Mouse (Mus musculus) stomach, postnatal 0 days (tissue): ENCODE measurements around the gene Auts2.

Source experiments
- CTCF ChIP-seq: IDR thresholded peaks from 2 replicates; pipeline ENCODE4 v1.5.1; 2016; ENCODE audit warnings: antibody characterized with exemption, low read depth, mild to moderate bottlenecking, moderate library complexity
- EP300 ChIP-seq: optimal IDR thresholded peaks from 2 replicates; pipeline ENCODE3; 2016; ENCODE audit warnings: antibody characterized with exemption

DNA sequence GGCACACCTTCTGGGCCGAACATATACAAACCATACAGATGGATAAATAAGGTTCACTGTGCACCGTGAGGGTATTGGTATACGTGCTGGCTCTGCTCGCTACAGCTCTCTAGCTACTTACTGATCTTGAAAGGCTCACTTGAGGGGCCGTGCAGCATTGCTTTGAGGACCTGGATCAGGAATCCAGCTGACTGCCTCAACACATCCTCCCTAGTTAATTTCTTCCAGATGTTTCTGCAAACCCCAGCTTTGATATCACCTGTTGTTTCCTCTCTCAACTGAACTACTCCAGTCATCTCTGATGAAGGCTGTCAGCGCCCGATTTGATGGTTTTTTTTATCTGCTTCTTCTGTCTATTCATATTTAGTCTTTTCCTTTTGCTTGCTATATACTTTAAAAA is 1111.2 kb downstream of the Auts2 start:
- TF ChIP-seq CTCF (no peak), EP300 (no peak)
